Mouse (Mus musculus) CH12.LX (cell line): ENCODE results near the gene Lypd9. TPM values are rescaled to one million over a fixed set of nuclear protein-coding genes. Genes with fewer than 3 reads are reported as not detected.
"Not testable (repeated sequence)": the region's sequence is repeated elsewhere in the genome, so short reads cannot be mapped to it uniquely, and the experiment has no call there.

ENCODE experiments used
- DNase-seq: peaks from one replicate; pipeline ENCODE4 v3.0.0-alpha.2; 2013; ENCODE audit errors: extremely low read depth
- H3K27ac ChIP-seq: 2 replicates; pipeline ENCODE4 v1.5.1; 2012; ENCODE audit warnings: low read depth, mild to moderate bottlenecking, control low read depth, moderate library complexity; ENCODE audit not compliant: insufficient read depth
- H3K27me3 ChIP-seq: replicated peaks from 2 replicates; pipeline ENCODE3; 2012; ENCODE audit warnings: inconsistent platforms
- H3K36me3 ChIP-seq, 2 experiments: replicated peaks in 1 of 2; 2 replicates each; pipeline versions ENCODE3 to v1.6.1; 2012; ENCODE audit warnings: inconsistent platforms in 1 of 2, low read length in 1 of 2, mild to moderate bottlenecking in 1 of 2, mixed read lengths in 1 of 2, moderate library complexity in 1 of 2; ENCODE audit not compliant: control insufficient read depth in 1 of 2, insufficient read depth in 1 of 2
- H3K4me1 ChIP-seq, 2 experiments: 2 replicates each; pipeline ENCODE4 v1.6.1; 2012; ENCODE audit warnings: inconsistent platforms in 1 of 2, moderate library complexity in 1 of 2; ENCODE audit not compliant: insufficient read depth in 2 of 2, control insufficient read depth in 1 of 2
- H3K4me2 ChIP-seq: 2 replicates; pipeline ENCODE4 v1.6.1; 2012; ENCODE audit warnings: low read depth, mild to moderate bottlenecking, control low read depth; ENCODE audit not compliant: poor library complexity, insufficient read depth, severe bottlenecking
- H3K4me3 ChIP-seq, 3 experiments: fragments of 150-350 bp in 1 of 3; sonication (generic) in 1 of 3; replicated peaks in 1 of 3; 2 replicates each; pipeline versions ENCODE3 to v1.5.1; 2011 to 2012; ENCODE audit warnings: low read depth in 2 of 3, low read length in 2 of 3, mild to moderate bottlenecking in 2 of 3, moderate library complexity in 2 of 3, control low read depth in 1 of 3, improper control_type of control experiment in 1 of 3, inconsistent platforms in 1 of 3, mixed read lengths in 1 of 3; ENCODE audit not compliant: poor library complexity in 1 of 3
- H3K79me2 ChIP-seq: replicated peaks from 2 replicates; pipeline ENCODE4 v1.6.1; 2012; ENCODE audit warnings: mild to moderate bottlenecking, moderate library complexity; ENCODE audit not compliant: control insufficient read depth, poor library complexity, insufficient read depth, severe bottlenecking; ENCODE audit errors: extremely low read depth
- H3K9ac ChIP-seq: 2 replicates; pipeline ENCODE4 v1.6.1; 2012; ENCODE audit warnings: low read depth, mild to moderate bottlenecking, control low read depth, moderate library complexity; ENCODE audit not compliant: insufficient read depth
- H3K9me3 ChIP-seq: replicated peaks from 2 replicates; pipeline ENCODE3; 2012; ENCODE audit warnings: low read length, inconsistent platforms, mixed read lengths
- CTCF ChIP-seq, 2 experiments: IDR thresholded peaks in 1 of 2; conservative IDR thresholded peaks in 1 of 2; 2 replicates each; pipeline ENCODE4 v1.5.1; 2011 to 2012; ENCODE audit warnings: low read depth in 2 of 2, low read length in 2 of 2, improper control_type of control experiment in 1 of 2, inconsistent platforms in 1 of 2, mild to moderate bottlenecking in 1 of 2, moderate library complexity in 1 of 2
- GABPA ChIP-seq: IDR thresholded peaks from 2 replicates; pipeline ENCODE4 v1.6.1; 2012; ENCODE audit warnings: low read depth, low read length, improper control_type of control experiment, inconsistent platforms; ENCODE audit not compliant: insufficient replicate concordance
- IRF4 ChIP-seq: IDR thresholded peaks from 2 replicates; pipeline ENCODE4 v1.6.1; 2014; ENCODE audit warnings: low read depth, mild to moderate bottlenecking, inconsistent platforms, low read length, improper control_type of control experiment
- MAX ChIP-seq: IDR thresholded peaks from 2 replicates; pipeline ENCODE4 v1.6.1; 2011; ENCODE audit warnings: low read length, improper control_type of control experiment
- MAZ ChIP-seq: IDR thresholded peaks from 2 replicates; pipeline ENCODE4 v1.6.1; 2012; ENCODE audit warnings: low read depth, mild to moderate bottlenecking, inconsistent platforms, low read length, improper control_type of control experiment, moderate library complexity
- MXI1 ChIP-seq: IDR thresholded peaks from 2 replicates; pipeline ENCODE4 v1.6.1; 2011; ENCODE audit warnings: mild to moderate bottlenecking, low read depth, low read length, improper control_type of control experiment
- RAD21 ChIP-seq: IDR thresholded peaks from 2 replicates; pipeline ENCODE4 v1.6.1; 2011; ENCODE audit warnings: low read depth, mild to moderate bottlenecking, low read length, improper control_type of control experiment, moderate library complexity
- RCOR1 ChIP-seq: conservative IDR thresholded peaks from 2 replicates; pipeline ENCODE4 v1.6.1; 2012; ENCODE audit warnings: low read depth, mild to moderate bottlenecking, inconsistent platforms, low read length, improper control_type of control experiment
- SMC3 ChIP-seq: IDR thresholded peaks from 2 replicates; pipeline ENCODE4 v1.6.1; 2011; ENCODE audit warnings: low read depth, low read length, improper control_type of control experiment
- TBP ChIP-seq: conservative IDR thresholded peaks from 2 replicates; pipeline ENCODE4 v1.6.1; 2011; ENCODE audit warnings: low read depth, low read length, improper control_type of control experiment
- UBTF ChIP-seq: IDR thresholded peaks from 2 replicates; pipeline ENCODE4 v1.6.1; 2012; ENCODE audit warnings: low read depth, mild to moderate bottlenecking, inconsistent platforms, low read length, improper control_type of control experiment, moderate library complexity
- USF1 ChIP-seq: IDR thresholded peaks from 2 replicates; pipeline ENCODE4 v1.6.1; 2014; ENCODE audit warnings: low read depth, mild to moderate bottlenecking, inconsistent platforms, low read length, improper control_type of control experiment
- ZC3H11A ChIP-seq: IDR thresholded peaks from 2 replicates; pipeline ENCODE4 v1.6.1; 2012; ENCODE audit warnings: low read depth, mild to moderate bottlenecking, inconsistent platforms, low read length, improper control_type of control experiment
- ZMIZ1 ChIP-seq: IDR thresholded peaks from 2 replicates; pipeline ENCODE4 v1.6.1; 2012; ENCODE audit warnings: low read depth, mild to moderate bottlenecking, inconsistent platforms, low read length, improper control_type of control experiment
- dilution Hi-C: fragments of 300-500 bp; cut with MboI; formaldehyde crosslinking; loops from 2 replicates; pipeline ENCODE4 v1.14.3; 2020; ENCODE audit warnings: low sequenced_read_pairs; ENCODE audit not compliant: extremely low pct_unique_long_range_greater_than_20kb, extremely low pct_ligation_motif_present
- in situ Hi-C: fragments of 300-500 bp; cut with MboI; formaldehyde crosslinking; loops from 3 replicates; pipeline ENCODE4 v1.14.3; 2019; ENCODE audit warnings: low sequenced_read_pairs, low pct_ligation_motif_present, low pct_unique_long_range_greater_than_20kb, mixed read lengths
- polyA plus RNA-seq: library from polyadenylated mRNA; unstranded; fragments of >175 nt; gene quantifications from 2 replicates; pipeline ENCODE4 v1.2.1, GENCODE M21; 2012; ENCODE audit warnings: low read depth; ENCODE audit not compliant: insufficient read length
- total RNA-seq, 2 experiments: library from RNA; depleted of rRNA; stranded (reverse); fragments of 300-350 nt in 1 of 2; fragments of >200 nt in 1 of 2; gene quantifications; 2 replicates each; pipeline ENCODE4 v1.2.3; 2012 to 2014

Gene Lypd9
- total RNA-seq (2012; rRNA removed) = not detected in 2 replicates
- total RNA-seq (2014; rRNA removed) = not detected in 2 replicates
- not detected in 2 replicates for polyA plus RNA-seq

DNA sequence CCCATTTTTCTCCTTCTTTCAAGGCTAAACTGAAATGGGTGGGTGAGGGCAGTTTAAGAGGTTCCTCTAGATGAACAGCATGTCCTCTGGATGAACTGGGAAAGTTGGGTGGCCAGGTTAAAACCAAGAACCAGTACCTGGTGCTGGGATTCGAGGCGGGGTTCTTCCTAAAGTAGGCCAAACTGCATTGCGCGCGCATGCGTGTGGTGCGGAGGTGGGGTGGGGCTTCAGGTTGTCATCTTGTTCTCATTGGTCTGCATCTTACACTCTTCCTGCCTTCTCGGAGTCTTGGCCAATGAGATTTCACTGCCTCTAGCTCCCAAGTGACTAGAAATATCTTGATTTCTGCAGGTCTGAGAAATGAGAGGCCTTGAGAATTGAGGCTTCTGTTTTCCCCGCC, at the start of gene Lypd9:
Gene Lypd9, minus strand, starts transcription at position 165 of the 400 bp plus-strand sequence.
- Histone ChIP-seq H3K4me2 (no peak within 1 kb of the TSS), H3K27me3 (peaks cover 67% of the 10 kb centered on the region), H3K79me2 (no peaks in the 10 kb centered on the region), H3K4me1 (0 out of 4 replicates have a peak, but pooled peaks cover 0 to 4% of the 10 kb centered on the region in 2 experiments), H3K36me3 (no peaks in the 10 kb centered on the region), H3K9me3 (peaks cover 12% of the 10 kb centered on the region), H3K9ac (no peak within 1 kb of the TSS), H3K4me3 (no peak within 1 kb of the TSS), H3K27ac (no peak within 1 kb of the TSS)
- no peak for DNase-seq
- no peak for TF ChIP-seq USF1
- in situ Hi-C loops (no loop called here), dilution Hi-C loops (no loop called here)

DNA sequence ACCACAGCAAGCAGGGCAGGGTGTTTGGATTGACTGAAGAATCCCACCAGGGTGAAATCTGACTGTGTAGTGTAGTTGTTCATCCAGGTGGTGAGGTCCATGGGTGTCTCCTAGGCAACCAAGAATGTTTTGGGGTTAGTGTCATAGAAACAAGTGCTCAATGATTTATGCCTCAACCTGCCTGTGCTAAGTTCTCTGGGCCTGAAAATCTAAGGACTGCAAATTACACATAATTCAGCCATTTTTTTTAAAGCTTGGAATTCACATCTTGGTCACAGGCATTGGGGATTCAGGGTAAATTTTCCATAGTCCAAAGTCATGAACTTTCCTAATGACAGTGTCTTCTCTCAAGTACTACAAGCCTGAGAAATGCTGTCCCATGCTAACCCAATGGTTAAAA, 49.7 kb upstream of the Lypd9 start, which contains the start of gene Olfr331:
Gene Olfr331, minus strand, starts transcription at position 101 of the 400 bp plus-strand sequence.
- H3K79me2 ChIP-seq, in situ Hi-C loops, DNase-seq, H3K9ac ChIP-seq, dilution Hi-C loops, H3K4me2 ChIP-seq, H3K36me3 ChIP-seq, H3K27ac ChIP-seq, H3K9me3 ChIP-seq, H3K4me3 ChIP-seq, H3K4me1 ChIP-seq: not testable (repeated sequence)
- peaks cover 50% of the 10 kb centered on the region for H3K27me3 ChIP-seq

- Histone ChIP-seq H3K4me2 (no peak overlapping the region), H3K27ac (no peak overlapping the region), H3K27me3 (peaks cover 61% of the 10 kb centered on the region), H3K36me3 (no peaks in the 10 kb centered on the region), H3K4me1 (no peaks in the 10 kb centered on the region), H3K4me3 (no peak overlapping the region)
- TF ChIP-seq MAX (no peak), UBTF (no peak), GABPA (no peak), ZMIZ1 (no peak), IRF4 (peak; percentile 14; the same call in 1 of the 2 replicates), TBP (no peak), CTCF (conservative IDR thresholded peaks at IDR 0.05 in 1 of 2, IDR thresholded peaks at IDR 0.05 in 1 of 2; ENCODE audit: low read depth in 2 of 2, low read length in 2 of 2) (peak in 1 of 2 experiments; percentile 74; a peak in 2 of 4 replicates), MAZ (no peak), RCOR1 (no peak), MXI1 (no peak), SMC3 (peak; percentile 71), RAD21 (peak; percentile 76), ZC3H11A (no peak)
- TF ChIP-seq, all 38 proteins: peak for 4
- DNase-seq = peak; percentile 8
- Histone ChIP-seq H3K79me2 (no peaks in the 10 kb centered on the region), H3K9me3 (peaks cover 3% of the 10 kb centered on the region), H3K9ac (no peak overlapping the region)
- dilution Hi-C loops (no loop called here), in situ Hi-C loops (no loop called here)
These were observed 46.6 kb upstream of the Lypd9 start for GRCm38 (mm10) chr11:58499290-58499689.
